Comparison of ENCODE assay signal across 8 mouse cellular contexts in genomic region chr2:130068228-130068627, GRCm38 (mm10). TPM values are rescaled to one million over a fixed set of nuclear protein-coding genes. Genes with fewer than 3 reads are reported as not detected.
DNase-seq lines count a peak whose midpoint lies in the region; ATAC-seq and TF ChIP-seq lines count a peak whose summit lies in the region.

No protein-coding gene starts in this region.

- H3K4me2 ChIP-seq in heart, embryonic 11.5 days: no peak overlapping the region

- TF ChIP-seq POLR2A in heart, adult 2 months (IDR thresholded peaks at IDR 0.05; ENCODE audit: insufficient read depth, low read depth, low read length): no peak

- no peaks in the 10 kb centered on the region for H3K79me2 ChIP-seq in heart, adult 2 months (replicated peaks; ENCODE audit: control insufficient read depth, insufficient read depth, low read length)

- H3K27me3 ChIP-seq in heart, adult 2 months (ENCODE audit: control insufficient read depth, insufficient read depth, low read length): no peaks in the 10 kb centered on the region
- H3K27me3 ChIP-seq in heart, embryonic 11.5 days (ENCODE audit: control insufficient read depth, insufficient read depth, low read length): no peaks in the 10 kb centered on the region

- no peak overlapping the region for H3K9ac ChIP-seq in heart, adult 2 months (ENCODE audit: low read depth, low read length)
- no peak overlapping the region for H3K9ac ChIP-seq in heart, embryonic 11.5 days (ENCODE audit: low read depth, low read length)

- H3K36me3 ChIP-seq in heart, adult 2 months (ENCODE audit: control insufficient read depth, insufficient read depth, low read length): no peaks in the 10 kb centered on the region
- no peaks in the 10 kb centered on the region for H3K36me3 ChIP-seq in heart, embryonic 11.5 days (ENCODE audit: control insufficient read depth, insufficient read depth, low read length)

- no peak overlapping the region for H3K4me3 ChIP-seq in heart, adult 2 months
- no peak overlapping the region for H3K4me3 ChIP-seq in heart, embryonic 11.5 days (ENCODE audit: low read depth, low read length)
- H3K4me3 ChIP-seq in left cerebral cortex, adult 2 months: no peak overlapping the region

- TF ChIP-seq CTCF in heart, adult 2 months (IDR thresholded peaks at IDR 0.05): peak; percentile 77
- TF ChIP-seq CTCF in left cerebral cortex, adult 2 months (IDR thresholded peaks at IDR 0.05): peak; percentile 77

- 20% methylated on average over 3 of the region's 3 CpGs for WGBS in heart, adult 2 months
- 29% methylated on average over 3 of the region's 3 CpGs for WGBS in heart, embryonic 11.5 days (ENCODE audit: insufficient replicate concordance)

- H3K9me3 ChIP-seq in heart, embryonic 11.5 days (replicated peaks; ENCODE audit: control insufficient read depth, low read length): no peaks in the 10 kb centered on the region

- no peaks in the 10 kb centered on the region for H3K4me1 ChIP-seq in heart, adult 2 months (ENCODE audit: control insufficient read depth, insufficient read depth, low read length)
- H3K4me1 ChIP-seq in heart, embryonic 11.5 days (ENCODE audit: control insufficient read depth, insufficient read depth, low read length): no peaks in the 10 kb centered on the region

- DNase-seq in heart, adult 2 months: no peak
- peak; percentile 37 for DNase-seq in right cerebral cortex, adult 18-20 months
- DNase-seq in right cerebral cortex, postnatal 36 days (ENCODE audit: low spot score in 2 of 2): no peak
- DNase-seq in cerebellum, adult 9-10 months: peak; percentile 30
- peak; percentile 24 to 47 for DNase-seq in left cerebral cortex, adult 2 months (ENCODE audit: extremely low spot score in 1 of 2, low spot score in 2 of 2)
- DNase-seq in natural killer cell, adult 2 months (ENCODE audit: low spot score in 2 of 2): no peak
- no peak for DNase-seq in frontal cortex, postnatal 14 days (ENCODE audit: low spot score in 2 of 2)

- no peak overlapping the region for H3K27ac ChIP-seq in heart, adult 2 months
- no peak overlapping the region for H3K27ac ChIP-seq in heart, embryonic 11.5 days (ENCODE audit: low read depth, low read length)
- no peak overlapping the region for H3K27ac ChIP-seq in left cerebral cortex, adult 2 months

- intact Hi-C loops in heart, adult 2 months (cut with DNase I): loop anchor here (2.0 kb wide), 2 partner anchors 101 to 179 kb away; no protein-coding TSS in a partner anchor
- intact Hi-C loops in left cerebral cortex, adult 2 months (cut with DNase I): loop anchor here (1.0 to 2.0 kb wide), 2 partner anchors 98 to 179 kb away; no protein-coding TSS in a partner anchor

- no peak for ATAC-seq in heart, embryonic 11.5 days (replicated peaks; ENCODE audit: insufficient number of reproducible peaks, low FRiP score, low TSS enrichment)

- no peak for TF ChIP-seq EP300 in heart, adult 2 months (IDR thresholded peaks at IDR 0.05; ENCODE audit: insufficient read depth, low read depth, low read length)

RNA-seq across cellular contexts. Expression of gene Tgm6, which starts 44.0 kb away (rescaled TPM):
- not detected for total RNA-seq in heart, adult 2 months (2021)
- polyA plus RNA-seq in heart, adult 2 months (2012; rRNA removed): not detected in 2 replicates
- polyA plus RNA-seq in heart, embryonic 11.5 days (2014; fragmentation: Nextera tagmentation; extraction: Ambion mirVana): not detected in 2 replicates
- total RNA-seq in left cerebral cortex, adult 2 months (2021): under 1 TPM in 1 of 2 experiments, not detected in 1; 0.16 TPM

RNA-seq across cellular contexts. Expression of gene Tgm3, which starts 56.1 kb away (rescaled TPM):
- total RNA-seq in heart, adult 2 months (2021): not detected
- polyA plus RNA-seq in heart, adult 2 months (2012; rRNA removed): 0.06 and 0.08 TPM in 2 replicates
- 0.06 TPM in 1 of 2 replicates, not detected in the other for polyA plus RNA-seq in heart, embryonic 11.5 days (2014; fragmentation: Nextera tagmentation; extraction: Ambion mirVana)
- 1 to 10 TPM; 3.2 to 3.3 TPM for total RNA-seq in left cerebral cortex, adult 2 months (2021)

Comparison
In these comparisons a context has a peak if more than half of its experiments do, and no peak if none do; other contexts are left out.
1. DNase-seq: peak in right cerebral cortex, adult 18-20 months (single experiment), cerebellum, adult 9-10 months (single experiment) and left cerebral cortex, adult 2 months (2 of 2); none in heart, adult 2 months (0 of 2), right cerebral cortex, postnatal 36 days (0 of 2), natural killer cell, adult 2 months (0 of 2) and frontal cortex, postnatal 14 days (0 of 2).
2. RNA of gene Tgm3, which starts 56.1 kb away (total RNA-seq): 3.2 to 3.3 TPM in left cerebral cortex, adult 2 months; not detected in heart, adult 2 months; every median in the first group is over 4 times any median in the second.